Mouse (Mus musculus): ENCODE measurements around the gene Lgals4. TPM values are rescaled to one million over a fixed set of nuclear protein-coding genes. Genes with fewer than 3 reads are reported as not detected.

Gene Lgals4
- polyA plus RNA-seq, 1 experiment from 2014 or later = 8.7 TPM

Other genes starting within 250 kb of the Lgals4 start
- 32.8 and 33.3 TPM in 2 replicates for gene Samd4b, start 235.7 kb upstream of the Lgals4 start, polyA plus RNA-seq (2015; fragmentation: Nextera tagmentation; extraction: Ambion mirVana)
- 35.8 and 36.0 TPM in 2 replicates for gene Pak4, start 235.7 kb upstream of the Lgals4 start, polyA plus RNA-seq (2015; fragmentation: Nextera tagmentation; extraction: Ambion mirVana)
- gene Acp7, start 202.5 kb upstream of the Lgals4 start, polyA plus RNA-seq (2015; fragmentation: Nextera tagmentation; extraction: Ambion mirVana) = 0.23 TPM in 1 of 2 replicates, not detected in the other
- 7.7 and 8.3 TPM in 2 replicates for gene Fbxo27, start 141.0 kb upstream of the Lgals4 start, polyA plus RNA-seq (2015; fragmentation: Nextera tagmentation; extraction: Ambion mirVana)
- gene Fbxo17, start 117.0 kb upstream of the Lgals4 start, polyA plus RNA-seq (2015; fragmentation: Nextera tagmentation; extraction: Ambion mirVana) = 18.1 and 21.6 TPM in 2 replicates
- gene Mrps12, start 92.0 kb upstream of the Lgals4 start, polyA plus RNA-seq (2015; fragmentation: Nextera tagmentation; extraction: Ambion mirVana) = 127 and 132 TPM in 2 replicates
- gene Sars2, start 91.9 kb upstream of the Lgals4 start, polyA plus RNA-seq (2015; fragmentation: Nextera tagmentation; extraction: Ambion mirVana) = 27.3 and 30.8 TPM in 2 replicates
- gene Ccer2, start 77.7 kb upstream of the Lgals4 start, polyA plus RNA-seq (2015; fragmentation: Nextera tagmentation; extraction: Ambion mirVana) = 0.89 and 2.1 TPM in 2 replicates
- 73.2 and 76.6 TPM in 2 replicates for gene Sirt2, start 67.1 kb upstream of the Lgals4 start, polyA plus RNA-seq (2015; fragmentation: Nextera tagmentation; extraction: Ambion mirVana)
- gene Nfkbib, start 66.3 kb upstream of the Lgals4 start, polyA plus RNA-seq (2015; fragmentation: Nextera tagmentation; extraction: Ambion mirVana) = 38.8 and 40.5 TPM in 2 replicates
- gene Rinl, start 44.9 kb upstream of the Lgals4 start, polyA plus RNA-seq (2015; fragmentation: Nextera tagmentation; extraction: Ambion mirVana) = 2.6 and 4.1 TPM in 2 replicates
- gene Hnrnpl, start 25.3 kb upstream of the Lgals4 start, polyA plus RNA-seq (2015; fragmentation: Nextera tagmentation; extraction: Ambion mirVana) = 301 and 303 TPM in 2 replicates
- gene Ech1, start 8.6 kb upstream of the Lgals4 start, polyA plus RNA-seq (2015; fragmentation: Nextera tagmentation; extraction: Ambion mirVana) = 153 TPM in 2 replicates
- 25.5 and 29.4 TPM in 2 replicates for gene Lgals7, start 30.0 kb downstream of the Lgals4 start, polyA plus RNA-seq (2015; fragmentation: Nextera tagmentation; extraction: Ambion mirVana)
- 0.69 and 1.2 TPM in 2 replicates for gene Capn12, start 47.6 kb downstream of the Lgals4 start, polyA plus RNA-seq (2015; fragmentation: Nextera tagmentation; extraction: Ambion mirVana)
- 232 and 258 TPM in 2 replicates for gene Actn4, start 128.5 kb downstream of the Lgals4 start, polyA plus RNA-seq (2015; fragmentation: Nextera tagmentation; extraction: Ambion mirVana)
- gene Eif3k, start 148.0 kb downstream of the Lgals4 start, polyA plus RNA-seq (2015; fragmentation: Nextera tagmentation; extraction: Ambion mirVana) = 453 and 455 TPM in 2 replicates
- 7.7 and 9.9 TPM in 2 replicates for gene Map4k1, start 148.2 kb downstream of the Lgals4 start, polyA plus RNA-seq (2015; fragmentation: Nextera tagmentation; extraction: Ambion mirVana)